Mouse (Mus musculus) layer of hippocampus, postnatal 36 days (tissue): ENCODE results near the gene Rdh9. TPM values are rescaled to one million over a fixed set of nuclear protein-coding genes. Genes with fewer than 3 reads are reported as not detected.

Source experiments
- DNase-seq, 2 experiments: peaks; one replicate each; pipeline ENCODE4 v3.0.0; 2022
- total RNA-seq, 2 experiments: library from RNA; stranded (reverse); gene quantifications; 2 replicates each; pipeline ENCODE4 v1.2.3; 2021

The Rdh9 gene
- total RNA-seq = under 1 TPM; 0.30 to 0.53 TPM

GRCm38 (mm10) chr10:127776011-127776410 is at the start of gene Rdh9:
Gene Rdh9 (plus strand): TSS chr10:127776386.
- no peak for DNase-seq

DNA sequence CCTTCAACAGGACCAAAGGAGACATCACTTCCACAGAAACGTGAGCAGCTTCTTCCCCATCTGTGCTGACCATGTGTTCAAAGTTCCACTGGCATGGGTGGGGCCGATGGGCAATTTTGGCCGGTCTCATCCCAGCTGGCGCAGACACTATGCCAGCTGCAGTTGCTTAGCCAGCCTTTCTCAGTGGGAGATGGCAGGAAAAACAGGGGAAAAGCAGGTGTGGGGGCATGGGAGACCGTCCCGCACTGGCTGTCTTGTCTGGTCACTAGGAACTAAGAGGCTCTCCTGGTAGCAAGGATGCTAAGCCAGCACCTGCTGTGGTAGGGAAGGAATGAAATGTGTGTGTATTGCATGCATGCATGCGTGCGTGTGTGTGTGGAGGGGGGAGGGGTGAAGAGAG is 47.7 kb upstream of the Rdh9 start:
- no peak for DNase-seq

- no peak for DNase-seq
Measured at GRCm38 (mm10) chr10:127730285-127730932, 45.8 kb upstream of the Rdh9 start.

GRCm38 (mm10) chr10:127730933-127731310 is 45.3 kb upstream of the Rdh9 start:
- DNase-seq = no peak

GRCm38 (mm10) chr10:127731397-127731796 is 44.8 kb upstream of the Rdh9 start:
- DNase-seq = no peak

DNA sequence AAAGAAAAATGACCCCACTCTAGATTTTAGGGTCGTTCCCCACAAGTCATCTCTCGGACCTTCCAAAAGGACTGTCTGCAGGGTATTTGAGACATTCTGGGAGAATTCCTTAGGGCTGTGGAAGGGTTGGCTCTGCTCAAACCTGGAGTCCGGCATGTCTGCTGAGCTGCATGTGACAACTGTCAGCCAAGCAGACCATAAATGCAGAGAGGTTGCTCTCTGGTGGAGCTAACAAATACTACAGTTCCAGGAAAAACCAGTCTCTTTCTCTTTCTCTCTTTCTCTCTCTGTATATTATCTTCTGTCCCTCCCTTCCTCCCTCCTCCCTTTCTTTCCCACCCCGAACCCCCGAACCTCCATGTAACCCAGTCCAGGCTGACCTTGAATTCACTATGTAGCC is 41.8 kb upstream of the Rdh9 start:
- no peak for DNase-seq

DNA sequence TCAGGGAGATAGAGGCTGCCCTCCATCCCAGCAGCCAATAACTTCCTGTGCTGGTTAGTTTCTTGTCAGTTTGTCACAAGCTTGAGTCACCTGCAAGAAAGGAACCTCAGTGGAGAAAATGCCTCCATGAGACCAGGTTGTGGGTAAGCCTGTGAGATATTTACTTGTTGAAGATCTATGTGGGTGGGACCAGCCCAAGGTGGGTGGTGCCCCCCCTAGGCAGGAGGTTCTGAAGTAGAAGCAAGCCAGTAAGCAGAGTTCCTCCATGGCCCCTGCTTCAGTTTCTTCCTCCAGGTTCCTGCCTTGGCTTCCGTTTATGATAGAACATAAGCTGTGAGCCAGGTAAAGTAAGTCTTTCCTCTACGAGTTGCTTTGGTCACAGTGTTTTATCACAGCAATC is 39.9 kb upstream of the Rdh9 start:
- no peak for DNase-seq

- DNase-seq = no peak
Measured at GRCm38 (mm10) chr10:127736916-127737315, 39.3 kb upstream of the Rdh9 start.

DNA sequence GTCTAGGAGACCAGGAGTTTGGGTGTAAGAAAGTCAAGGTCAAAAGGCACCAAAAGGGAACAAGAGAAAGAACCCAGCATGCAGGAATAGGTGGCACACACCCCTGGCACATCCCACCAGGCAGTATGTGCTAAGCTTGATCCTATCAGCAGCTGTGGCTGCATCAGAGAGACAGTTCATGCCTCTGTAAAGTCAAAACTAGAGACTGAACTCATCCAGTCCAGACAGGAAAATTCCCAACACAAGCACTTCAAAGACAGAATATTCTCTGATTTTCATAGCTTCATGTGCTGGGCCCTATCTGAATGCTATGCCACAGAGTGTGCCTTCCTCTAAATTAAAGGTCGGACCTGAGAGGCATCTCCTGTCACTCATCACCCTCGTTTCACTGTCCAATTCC is 38.6 kb upstream of the Rdh9 start:
- no peak for DNase-seq

GRCm38 (mm10) chr10:127738151-127738882 is 37.9 kb upstream of the Rdh9 start:
- no peak for DNase-seq

GRCm38 (mm10) chr10:127739083-127739660 is 37.0 kb upstream of the Rdh9 start, which contains the start of gene Zbtb39:
Gene Zbtb39 (plus strand): TSS chr10:127739538.
- peak; percentile 71 to 73 for DNase-seq

DNA sequence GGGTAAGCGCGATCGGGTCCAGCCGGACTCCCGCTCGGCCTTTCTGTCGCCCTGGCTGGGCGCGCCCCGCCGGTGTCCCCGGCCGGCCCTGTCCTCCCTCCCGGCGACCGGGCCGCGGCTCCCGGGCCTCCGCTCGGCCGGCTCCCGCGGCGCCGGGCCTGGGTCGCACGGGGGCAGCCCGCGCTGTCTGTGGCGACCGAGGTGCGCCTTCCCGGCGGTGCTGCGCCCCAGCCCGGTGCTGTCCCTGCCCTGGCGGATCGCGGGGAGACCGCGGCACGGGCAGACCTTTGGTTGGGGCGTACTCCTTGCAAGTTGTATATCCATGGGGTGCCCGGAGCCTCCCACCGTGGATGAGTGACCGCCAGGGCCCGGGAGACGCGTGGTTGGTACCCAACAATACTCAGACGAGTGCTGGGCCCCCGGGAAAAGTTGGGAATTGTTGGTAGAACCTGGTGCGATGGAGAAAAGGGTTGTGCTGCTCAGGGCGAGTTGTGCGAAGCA is 36.5 kb upstream of the Rdh9 start:
- no peak for DNase-seq

DNA sequence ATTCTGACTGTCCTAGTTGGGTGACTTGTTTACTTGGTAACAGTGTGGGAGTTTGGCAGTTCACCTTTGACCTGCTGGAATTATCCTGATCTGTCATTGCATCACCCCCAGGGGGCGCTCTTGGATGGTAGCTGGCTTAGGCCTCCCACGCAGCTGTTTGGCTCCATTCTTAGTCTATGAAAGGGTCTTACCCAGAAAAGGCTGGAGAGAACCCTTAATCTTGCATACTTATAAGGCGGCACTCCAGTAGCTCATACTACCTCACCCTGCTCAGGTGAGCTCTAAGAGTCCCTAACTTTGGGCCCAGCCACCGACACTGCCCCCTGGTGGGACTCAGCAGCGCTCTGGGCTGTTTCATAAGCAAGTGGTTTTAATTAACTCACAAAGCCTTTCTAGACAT is 31.5 kb upstream of the Rdh9 start:
- DNase-seq = no peak

DNA sequence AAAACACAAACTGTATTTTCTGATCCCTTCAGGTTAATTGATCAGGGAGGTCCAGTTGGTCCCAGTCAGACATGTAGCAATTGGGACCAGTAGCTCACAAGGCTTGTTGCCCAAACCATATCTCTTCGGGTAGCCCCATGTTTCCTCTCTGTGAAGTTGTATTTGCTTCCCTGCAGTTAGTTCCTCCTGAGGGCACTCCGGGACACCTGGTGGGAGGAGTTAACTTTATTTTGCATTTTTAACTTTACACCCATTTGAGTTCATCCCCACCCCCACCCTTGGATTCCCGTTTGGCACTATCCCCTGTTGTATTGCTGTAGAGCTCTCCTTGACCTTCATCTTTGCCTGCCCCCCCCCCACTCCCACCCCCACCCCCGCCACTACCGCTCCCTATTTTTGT is 30.3 kb upstream of the Rdh9 start:
- DNase-seq = no peak

DNA sequence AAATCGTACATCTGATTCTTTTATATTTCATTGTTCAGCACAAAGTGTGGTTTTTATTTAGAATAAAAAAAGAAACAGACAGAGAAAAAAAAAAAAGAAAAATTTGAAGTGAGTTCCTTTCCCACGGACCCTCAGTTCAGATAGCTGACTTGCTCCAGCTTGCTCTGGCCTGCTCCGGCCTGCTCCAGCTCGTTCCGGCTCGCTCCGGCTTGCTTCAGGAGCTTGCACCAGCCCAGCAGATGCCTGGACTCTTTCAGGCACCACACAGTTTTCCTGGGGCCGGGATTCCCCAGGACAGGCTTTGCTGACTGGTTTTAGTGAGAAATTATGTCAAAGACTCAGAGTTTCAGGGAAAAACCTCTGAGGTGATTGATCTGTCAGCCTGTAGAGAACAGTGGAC is 28.9 kb upstream of the Rdh9 start:
- no peak for DNase-seq

DNA sequence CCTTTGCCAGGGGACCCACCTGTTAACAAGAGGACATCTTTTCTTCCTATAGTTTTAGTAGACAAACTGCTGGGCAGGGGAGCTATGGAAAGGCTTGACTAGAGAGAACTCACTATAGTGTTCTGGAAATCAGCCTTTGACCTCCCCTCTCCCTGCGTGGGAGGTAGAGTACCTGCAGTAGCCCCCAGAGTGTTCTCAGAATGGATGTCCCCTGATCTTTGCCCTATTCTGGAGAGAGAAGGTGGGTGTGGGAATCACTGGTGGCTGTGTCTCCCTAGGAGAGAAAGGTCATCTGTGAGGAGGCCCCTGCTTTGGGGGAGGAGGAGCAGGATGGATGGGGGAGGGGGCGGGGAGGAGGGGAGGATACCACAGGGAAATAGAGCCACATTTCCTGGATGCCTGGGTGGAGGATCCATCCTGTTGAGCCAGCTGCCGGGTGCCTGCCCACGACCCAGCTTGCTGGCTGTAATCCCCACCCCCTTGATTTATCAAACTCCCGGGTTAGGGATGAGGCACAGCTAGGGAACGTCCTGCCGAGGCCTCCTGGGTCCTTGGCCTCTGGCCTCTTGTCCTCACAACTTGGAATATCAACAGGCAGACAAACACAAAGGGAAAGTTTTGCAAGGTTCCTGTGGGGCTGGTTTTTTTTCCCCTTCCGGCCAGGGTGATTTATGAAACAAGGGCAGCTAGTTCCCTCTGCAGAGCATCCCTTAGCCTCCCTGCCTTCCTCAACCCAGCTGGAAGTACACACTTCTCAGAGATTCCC is 27.2 kb upstream of the Rdh9 start:
- DNase-seq = no peak

DNA sequence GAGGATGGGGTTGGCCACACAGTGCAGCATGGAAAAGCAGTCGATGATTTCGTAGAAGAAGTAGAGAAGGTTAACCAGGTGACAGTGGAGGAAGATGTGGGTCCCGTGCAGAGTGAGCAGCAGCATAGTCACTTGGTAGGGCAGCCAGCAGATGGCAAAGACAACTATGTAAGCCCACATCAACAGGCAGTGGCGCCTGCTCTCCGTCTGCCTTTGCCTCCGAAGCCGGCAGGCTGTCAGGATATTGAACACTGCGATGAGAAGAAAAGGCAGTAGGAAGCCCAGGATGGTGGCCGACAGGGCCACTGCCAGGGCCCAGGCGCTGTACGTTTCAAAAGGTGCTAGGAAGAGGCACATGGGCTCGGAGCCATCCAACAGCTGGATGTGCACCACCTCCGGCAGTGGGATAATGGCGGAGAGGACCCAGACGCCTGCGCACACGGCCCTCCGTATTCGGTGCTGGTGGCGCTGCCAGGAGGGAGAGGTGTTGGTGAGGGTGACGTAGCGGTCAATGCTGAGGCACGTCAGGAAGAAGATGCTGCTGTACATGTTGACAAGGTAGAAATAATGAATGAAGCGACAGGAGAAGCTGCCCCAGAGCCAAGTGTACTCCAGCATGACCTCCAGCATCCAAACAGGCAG is 25.9 kb upstream of the Rdh9 start:
- peak in 1 of 2 experiments; percentile 36 for DNase-seq

DNA sequence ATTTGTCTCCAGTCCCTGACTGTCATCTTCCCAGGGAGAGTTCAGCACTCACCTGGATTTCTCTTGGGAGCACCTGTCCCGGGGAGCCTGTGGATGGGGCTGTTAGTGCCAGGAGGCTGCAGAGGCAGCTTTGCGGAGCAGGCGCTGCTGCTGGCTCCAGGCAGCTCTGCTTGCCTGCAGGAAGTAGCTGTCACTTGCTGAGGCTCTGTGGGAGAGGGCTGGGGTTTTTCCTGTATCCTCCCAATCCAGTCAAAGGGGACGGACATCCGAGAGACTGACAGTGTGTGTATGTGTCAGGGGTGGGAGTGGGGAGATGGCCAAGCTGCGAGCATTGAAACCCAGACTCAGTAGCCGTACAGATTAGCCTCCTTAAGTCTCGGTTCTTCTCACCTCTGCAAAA is 24.6 kb upstream of the Rdh9 start, which contains the start of gene Gpr182:
Gene Gpr182, minus strand, starts transcription at position 185 of the 400 bp plus-strand sequence.
- no peak for DNase-seq

DNA sequence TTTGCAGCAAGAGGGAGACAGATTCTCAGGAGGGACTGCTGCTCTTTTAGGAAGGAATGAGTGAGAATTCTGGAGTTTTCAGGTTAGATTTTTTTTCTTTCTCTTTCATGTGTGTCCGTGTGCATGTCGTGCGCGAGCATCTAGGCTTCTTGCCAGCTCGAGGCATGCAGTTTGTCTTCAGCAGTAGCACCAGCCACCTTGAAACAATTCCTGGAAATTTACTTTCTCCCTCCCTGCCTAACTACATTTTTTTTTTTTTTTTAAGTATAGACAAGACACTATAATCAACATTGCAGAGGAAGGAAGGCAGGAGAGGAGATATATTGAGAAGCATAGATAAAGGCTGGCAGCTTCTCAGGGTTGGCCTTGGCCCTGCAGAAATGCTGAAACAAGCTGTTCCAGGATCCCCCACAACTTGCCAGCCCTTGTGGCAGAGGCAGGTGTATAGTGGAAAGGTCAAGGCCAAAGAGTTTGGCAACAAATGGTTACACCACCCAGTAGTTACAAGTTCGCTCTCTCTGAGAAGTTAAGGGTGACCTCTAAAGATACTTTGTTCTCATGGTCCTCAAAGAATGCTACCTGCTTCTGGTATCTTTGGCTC is 21.5 kb upstream of the Rdh9 start:
- no peak for DNase-seq

DNA sequence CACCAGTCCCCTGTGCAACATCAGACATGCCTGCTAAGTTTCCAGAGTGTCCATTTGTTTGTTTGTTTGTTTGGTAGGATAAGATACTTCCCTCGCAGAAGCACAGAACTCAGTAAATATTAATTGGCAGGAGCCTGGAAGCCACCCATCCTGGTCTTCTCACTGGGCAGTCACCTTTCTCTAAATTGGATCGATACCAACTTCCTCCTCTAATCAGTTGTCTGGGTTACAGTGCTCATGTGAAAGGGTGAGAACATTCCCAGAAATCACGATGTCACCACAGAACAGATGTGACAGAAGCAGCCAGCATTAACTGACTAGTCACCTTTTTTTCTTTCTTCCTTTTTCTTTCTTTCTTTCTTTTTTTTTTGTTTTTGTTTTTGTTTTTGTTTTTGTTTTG is 20.9 kb upstream of the Rdh9 start:
- no peak for DNase-seq

- no peak for DNase-seq
Measured at GRCm38 (mm10) chr10:127755770-127756468, 20.3 kb upstream of the Rdh9 start.
